Mouse (Mus musculus) myocyte (in vitro differentiated cells): ENCODE data around the gene Ank. TPM values are rescaled to one million over a fixed set of nuclear protein-coding genes. Genes with fewer than 3 reads are reported as not detected.

Experiments
- H3K27me3 ChIP-seq: one replicate; pipeline ENCODE4 v1.6.1; 2011; ENCODE audit not compliant: control insufficient read depth, insufficient read depth, insufficient read length
- H3K36me3 ChIP-seq: one replicate; pipeline ENCODE4 v1.6.1; 2011; ENCODE audit not compliant: control insufficient read depth, insufficient read depth
- H3K4me2 ChIP-seq: one replicate; pipeline ENCODE4 v1.6.1; 2011; ENCODE audit warnings: low read depth, control low read depth
- H3K4me3 ChIP-seq: one replicate; pipeline ENCODE4 v1.5.1; 2011; ENCODE audit warnings: mild to moderate bottlenecking, control low read depth, moderate library complexity
- H3K79me2 ChIP-seq: one replicate; pipeline ENCODE4 v1.6.1; 2011; ENCODE audit not compliant: control insufficient read depth, insufficient read depth
- H3ac ChIP-seq: one replicate; pipeline ENCODE4 v1.6.1; 2011; ENCODE audit not compliant: control insufficient read depth, insufficient read length
- CEBPB ChIP-seq: IDR thresholded peaks from 2 replicates; pipeline ENCODE4 v1.6.1; 2011; ENCODE audit warnings: mild to moderate bottlenecking, moderate library complexity; ENCODE audit not compliant: poor library complexity, insufficient read depth, severe bottlenecking
- E2F4 ChIP-seq: IDR thresholded peaks from one replicate; pipeline ENCODE4 v1.6.1; 2011; ENCODE audit warnings: mild to moderate bottlenecking, control low read depth, moderate library complexity; ENCODE audit not compliant: insufficient read depth
- MAX ChIP-seq: IDR thresholded peaks from one replicate; pipeline ENCODE4 v1.6.1; 2011; ENCODE audit warnings: low read depth, mild to moderate bottlenecking, control low read depth
- MYOD1 ChIP-seq, 3 experiments: IDR thresholded peaks; one replicate each; pipeline ENCODE4 v1.6.1; 2011; ENCODE audit warnings: control low read depth in 2 of 3, low read depth in 2 of 3, mild to moderate bottlenecking in 2 of 3, moderate library complexity in 1 of 3; ENCODE audit not compliant: insufficient read length in 2 of 3, control insufficient read depth in 1 of 3
- MYOG ChIP-seq, 3 experiments: IDR thresholded peaks; one replicate each; pipeline ENCODE4 v1.6.1; 2011; ENCODE audit warnings: control low read depth in 2 of 3, low read depth in 2 of 3, mild to moderate bottlenecking in 2 of 3; ENCODE audit not compliant: insufficient read length in 2 of 3, control insufficient read depth in 1 of 3, insufficient read depth in 1 of 3
- POLR2A ChIP-seq: IDR thresholded peaks from one replicate; pipeline ENCODE4 v1.6.1; 2011; ENCODE audit warnings: low read depth, mild to moderate bottlenecking, control low read depth, moderate library complexity; ENCODE audit not compliant: insufficient read length
- POLR2AphosphoS2 ChIP-seq: IDR thresholded peaks from one replicate; pipeline ENCODE4 v1.6.1; 2011; ENCODE audit warnings: low read depth, control low read depth; ENCODE audit not compliant: insufficient read length
- REST ChIP-seq: IDR thresholded peaks from one replicate; pipeline ENCODE4 v1.6.1; 2011; ENCODE audit warnings: mild to moderate bottlenecking, control low read depth, moderate library complexity; ENCODE audit not compliant: insufficient read depth, insufficient read length
- SRF ChIP-seq: IDR thresholded peaks from one replicate; pipeline ENCODE4 v1.6.1; 2011; ENCODE audit warnings: low read depth; ENCODE audit not compliant: control insufficient read depth, insufficient read length
- TCF12 ChIP-seq: IDR thresholded peaks from one replicate; pipeline ENCODE4 v1.6.1; 2011; ENCODE audit warnings: mild to moderate bottlenecking, control low read depth; ENCODE audit not compliant: poor library complexity, insufficient read depth, severe bottlenecking
- TCF3 ChIP-seq: IDR thresholded peaks from one replicate; pipeline ENCODE4 v1.6.1; 2011; ENCODE audit warnings: low read depth, control low read depth; ENCODE audit not compliant: insufficient read length
- USF1 ChIP-seq: IDR thresholded peaks from one replicate; pipeline ENCODE4 v1.6.1; 2011; ENCODE audit warnings: low read depth, mild to moderate bottlenecking, control low read depth, moderate library complexity
- polyA plus RNA-seq: library from polyadenylated mRNA; unstranded; fragments of >200 nt; fragmentation: generic; extraction: Trizol; gene quantifications from one replicate; pipeline ENCODE4 v1.2.1, GENCODE M21; 2012; ENCODE audit warnings: missing spikeins

The Ank gene
- polyA plus RNA-seq, 1 experiment = 103 TPM

- Histone ChIP-seq H3K79me2 (no peaks in the 10 kb centered on the region), H3ac (no peak overlapping the region), H3K4me2 (no peak overlapping the region), H3K36me3 (peaks cover 59% of the 10 kb centered on the region), H3K27me3 (no peaks in the 10 kb centered on the region), H3K4me3 (no peak overlapping the region)
- no peak for TF ChIP-seq MAX
- no peak for TF ChIP-seq SRF
- no peak for TF ChIP-seq CEBPB
- TF ChIP-seq TCF12 = no peak
- TF ChIP-seq REST = no peak
- no peak for TF ChIP-seq MYOD1 (IDR thresholded peaks at IDR 0.05; ENCODE audit: control insufficient read depth in 1 of 3, insufficient read length in 2 of 3, low read depth in 2 of 3)
- TF ChIP-seq POLR2A = no peak
Observed at GRCm38 (mm10) chr15:27612533-27613221, 146.2 kb downstream of the Ank start.

DNA sequence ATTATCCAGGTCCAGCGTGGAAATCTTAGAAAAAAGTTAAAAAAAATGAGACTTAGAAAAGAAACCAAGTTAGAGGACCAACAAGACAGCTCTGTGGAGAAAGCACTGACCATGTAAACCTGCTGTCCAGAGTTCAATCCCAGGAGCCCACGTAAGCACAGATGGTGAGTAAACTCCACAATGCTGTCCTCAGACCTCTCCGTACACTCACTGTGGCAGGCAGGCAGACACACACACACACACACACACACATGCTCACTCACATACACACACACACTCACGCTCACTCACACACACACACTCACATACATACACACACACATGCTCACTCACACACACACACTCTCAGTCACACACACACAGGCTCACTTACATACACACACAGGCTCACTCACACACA, 146.8 kb downstream of the Ank start:
- no peak overlapping the region for H3K4me3 ChIP-seq
- peaks cover 59% of the 10 kb centered on the region for H3K36me3 ChIP-seq
- TF ChIP-seq MAX (no peak), E2F4 (no peak), TCF12 (no peak), USF1 (no peak), CEBPB (no peak), REST (no peak), POLR2A (no peak), MYOD1 (IDR thresholded peaks at IDR 0.05; ENCODE audit: control insufficient read depth in 1 of 3, insufficient read length in 2 of 3, low read depth in 2 of 3) (no peak), MYOG (IDR thresholded peaks at IDR 0.05; ENCODE audit: control insufficient read depth in 1 of 3, insufficient read depth in 1 of 3, insufficient read length in 2 of 3, low read depth in 2 of 3) (no peak), SRF (no peak), TCF3 (no peak)
- H3ac ChIP-seq = no peak overlapping the region
- H3K4me2 ChIP-seq = no peak overlapping the region
- no peaks in the 10 kb centered on the region for H3K27me3 ChIP-seq
- peaks cover 4% of the 10 kb centered on the region for H3K79me2 ChIP-seq

DNA sequence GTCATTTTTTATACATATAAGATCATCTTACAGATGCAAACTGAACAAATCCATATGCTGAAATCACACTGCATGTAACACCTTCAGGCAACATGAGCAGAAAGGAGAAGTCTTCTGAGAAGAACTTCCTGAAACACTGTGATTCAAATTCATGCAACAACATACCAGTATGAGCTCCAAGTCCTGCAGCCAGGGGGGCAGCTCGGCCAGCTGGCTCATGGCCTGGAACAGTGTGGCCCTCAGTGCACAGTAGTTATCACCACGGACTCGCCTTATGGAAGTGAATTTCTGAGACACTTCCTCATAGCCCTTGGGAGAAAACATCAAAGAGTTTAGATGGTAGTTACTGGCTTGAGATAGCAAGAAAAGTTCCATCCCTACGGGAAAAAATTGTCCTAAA, 149.7 kb downstream of the Ank start:
- H3K79me2 ChIP-seq = peaks cover 13% of the 10 kb centered on the region
- no peak overlapping the region for H3K4me2 ChIP-seq
- no peak for TF ChIP-seq MYOD1 (IDR thresholded peaks at IDR 0.05; ENCODE audit: control insufficient read depth in 1 of 3, insufficient read length in 2 of 3, low read depth in 2 of 3)
- no peak for TF ChIP-seq MAX
- TF ChIP-seq CEBPB = no peak
- no peak for TF ChIP-seq POLR2AphosphoS2
- TF ChIP-seq REST = no peak
- no peak for TF ChIP-seq TCF3
- TF ChIP-seq MYOG (IDR thresholded peaks at IDR 0.05; ENCODE audit: control insufficient read depth in 1 of 3, insufficient read depth in 1 of 3, insufficient read length in 2 of 3, low read depth in 2 of 3) = no peak
- no peak for TF ChIP-seq POLR2A
- no peak for TF ChIP-seq TCF12
- TF ChIP-seq E2F4 = no peak
- TF ChIP-seq USF1 = no peak
- no peak for TF ChIP-seq SRF
- no peaks in the 10 kb centered on the region for H3K27me3 ChIP-seq
- H3K36me3 ChIP-seq = peaks cover 67% of the 10 kb centered on the region
- H3ac ChIP-seq = no peak overlapping the region
- H3K4me3 ChIP-seq = no peak overlapping the region

GRCm38 (mm10) chr15:27617227-27617626, 150.8 kb downstream of the Ank start:
- H3K36me3 ChIP-seq = peaks cover 58% of the 10 kb centered on the region

GRCm38 (mm10) chr15:27618778-27619533, 152.5 kb downstream of the Ank start:
- Histone ChIP-seq H3K79me2 (peaks cover 39% of the 10 kb centered on the region), H3K4me3 (no peak overlapping the region), H3K27me3 (no peaks in the 10 kb centered on the region), H3ac (no peak overlapping the region), H3K4me2 (peak overlapping the region; percentile 49), H3K36me3 (peaks cover 65% of the 10 kb centered on the region)
- TF ChIP-seq SRF = no peak
- no peak for TF ChIP-seq TCF12
- TF ChIP-seq CEBPB = no peak
- TF ChIP-seq MYOG (IDR thresholded peaks at IDR 0.05; ENCODE audit: control insufficient read depth in 1 of 3, insufficient read depth in 1 of 3, insufficient read length in 2 of 3, low read depth in 2 of 3) = no peak
- no peak for TF ChIP-seq REST
- TF ChIP-seq E2F4 = no peak
- no peak for TF ChIP-seq USF1
- TF ChIP-seq MAX = no peak
- no peak for TF ChIP-seq TCF3
- TF ChIP-seq POLR2A = no peak

More at GRCm38 (mm10) chr15:27617227-27617626, 150.8 kb downstream of the Ank start:
- Histone ChIP-seq H3K4me2 (no peak overlapping the region), H3K27me3 (no peaks in the 10 kb centered on the region), H3K79me2 (peaks cover 22% of the 10 kb centered on the region), H3ac (no peak overlapping the region), H3K4me3 (no peak overlapping the region)
- TF ChIP-seq MYOD1 (IDR thresholded peaks at IDR 0.05; ENCODE audit: control insufficient read depth in 1 of 3, insufficient read length in 2 of 3, low read depth in 2 of 3) = no peak
- no peak for TF ChIP-seq CEBPB
- no peak for TF ChIP-seq TCF3
- no peak for TF ChIP-seq POLR2AphosphoS2
- TF ChIP-seq MAX = no peak
